Mouse (Mus musculus) heart, adult 2 months (tissue): ENCODE data around the gene Sncb.

Experiments
- CTCF ChIP-seq: fragments of 200-600 bp; IDR thresholded peaks from 2 replicates; pipeline ENCODE4 v1.8.1; 2022; ENCODE audit warnings: antibody characterized with exemption, mild to moderate bottlenecking, moderate library complexity
- EP300 ChIP-seq: fragments of 200-500 bp; IDR thresholded peaks from 2 replicates; pipeline ENCODE4 v1.6.1; 2011; ENCODE audit warnings: low read depth, low read length, control low read depth; ENCODE audit not compliant: insufficient read depth
- POLR2A ChIP-seq: fragments of 200-500 bp; IDR thresholded peaks from 2 replicates; pipeline ENCODE4 v1.6.1; 2011; ENCODE audit warnings: mild to moderate bottlenecking, low read depth, low read length, control low read depth; ENCODE audit not compliant: insufficient read depth

DNA sequence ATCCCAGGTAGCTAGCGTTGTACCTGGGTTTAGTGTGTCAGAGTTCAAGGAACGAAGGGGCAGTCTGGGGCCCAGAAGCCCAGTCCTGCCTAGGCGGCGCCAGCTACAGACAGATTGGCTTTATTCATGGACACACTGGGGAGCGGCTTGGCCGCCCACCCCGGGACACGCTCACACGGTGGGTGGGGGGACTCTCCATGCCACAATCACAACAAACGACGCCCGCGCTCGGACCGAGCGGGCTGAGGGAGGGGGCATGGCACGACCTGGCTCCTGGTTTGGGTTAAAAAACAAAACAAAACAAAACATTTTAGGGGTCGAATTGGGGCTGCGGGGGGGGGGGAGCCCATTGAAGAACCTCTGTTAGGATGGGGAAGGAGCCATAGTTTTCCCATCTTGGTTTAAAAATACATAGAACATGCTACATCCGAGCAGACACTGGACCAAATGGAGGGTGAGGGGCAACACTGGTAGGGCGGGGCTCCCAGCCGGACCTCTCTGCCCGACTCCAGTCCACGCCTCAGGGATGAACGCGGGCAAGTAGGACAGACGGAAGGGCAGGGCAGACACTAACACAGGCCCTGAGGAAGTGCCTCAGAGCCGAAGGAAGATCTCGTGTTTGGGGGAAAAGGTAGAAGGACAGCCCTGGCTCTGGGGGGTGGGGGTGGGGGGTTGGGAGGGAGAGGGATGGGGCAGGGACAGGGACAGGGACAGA is 7.5 kb downstream of the Sncb start:
- TF ChIP-seq CTCF (no peak), POLR2A (no peak), EP300 (no peak)
